ENCODE assay signal across 17 mouse cellular contexts in the genomic region with DNA sequence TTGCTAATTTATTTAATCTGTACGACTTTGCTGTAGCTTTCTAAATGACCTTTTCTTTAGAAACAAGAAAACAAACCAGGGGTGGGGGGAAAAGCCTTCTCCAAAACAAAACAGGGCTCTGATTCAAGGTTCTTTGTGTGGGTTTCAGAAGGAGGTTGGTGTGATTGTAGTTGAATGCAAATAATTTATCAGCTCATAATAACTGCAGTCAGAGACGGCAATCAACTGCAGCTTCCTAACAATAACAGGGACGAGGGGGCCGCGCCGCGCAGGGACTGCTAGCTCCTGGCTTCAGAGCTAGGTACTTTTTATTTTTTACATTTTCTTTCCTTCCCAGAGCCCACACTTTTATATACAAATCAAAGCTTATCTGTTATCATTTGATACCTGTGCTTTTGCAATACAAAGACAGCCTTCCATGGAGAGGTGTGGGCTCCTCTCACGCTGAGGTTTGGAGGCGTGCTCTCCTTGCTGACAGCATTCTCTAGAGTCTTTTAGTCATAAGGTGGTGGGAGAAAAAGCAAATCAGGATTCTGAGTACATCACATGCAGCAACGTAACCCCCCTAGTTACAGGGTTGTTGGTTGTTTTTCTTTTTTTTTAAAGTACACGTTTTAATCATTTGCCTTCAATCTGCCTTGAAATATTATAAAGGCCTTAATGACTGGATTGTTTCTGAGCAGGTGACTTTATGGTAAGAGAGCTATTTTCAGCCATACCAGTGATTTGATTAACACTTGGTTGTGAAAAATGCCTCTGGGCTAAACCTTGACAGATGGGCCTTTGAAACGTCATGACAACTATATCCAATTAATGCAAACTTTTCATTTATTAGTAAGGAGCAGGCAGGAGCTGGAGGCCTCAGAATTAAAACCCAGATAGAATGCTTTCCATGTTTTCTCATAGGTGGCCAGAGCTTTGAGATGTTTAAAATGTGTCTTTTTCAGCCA. TPM values are rescaled to one million over a fixed set of nuclear protein-coding genes. Genes with fewer than 3 reads are reported as not detected.
A peak's percentile ranks its signal among the peaks of the same experiment; 100 is the strongest.
DNase-seq lines count a peak whose midpoint lies in the region; ATAC-seq lines count a peak whose summit lies in the region.
"Had no signal": no experiment of that assay in that cellular context is flagged by ENCODE, and none has a peak within 500 bp of the region (broad histone marks: within the 10 kb centered on the region; RNA-seq: fewer than 3 reads in every experiment).

No protein-coding gene starts in this region.

- no peak for DNase-seq in neural tube, embryonic 11.5 days (ENCODE audit: low spot score)
- DNase-seq in neural tube, embryonic 10.5 days (ENCODE audit: extremely low spot score, low spot score), result no peak
- DNase-seq in gastrocnemius, postnatal 10 days, result no peak
- DNase-seq in adrenal gland, postnatal 4 days (ENCODE audit: low spot score in 2 of 2), result no peak
- DNase-seq: heart, postnatal 4 days; kidney, postnatal 25 days had no signal

- no peak for ATAC-seq in neural tube, embryonic 11.5 days (ENCODE audit: insufficient read depth, low FRiP score, low TSS enrichment)
- ATAC-seq in forebrain, embryonic 16.5 days, result peak; percentile 51; the same call in 1 of the 2 replicates
- ATAC-seq in limb, embryonic 12.5 days (ENCODE audit: insufficient number of reproducible peaks, insufficient read depth, low FRiP score, low TSS enrichment, low read depth), result no peak
- no peak for ATAC-seq in neural tube, embryonic 15.5 days (ENCODE audit: low FRiP score)
- no peak for ATAC-seq in intestine, embryonic 15.5 days
- ATAC-seq: Patski had no signal

- H3K36me3 ChIP-seq in neural tube, embryonic 11.5 days (ENCODE audit: control insufficient read depth, insufficient read depth, low read length), result no peaks in the 10 kb centered on the region
- no peaks in the 10 kb centered on the region for H3K36me3 ChIP-seq in forebrain, embryonic 16.5 days (ENCODE audit: control insufficient read depth, insufficient read depth)
- H3K36me3 ChIP-seq in limb, embryonic 12.5 days, result no peaks in the 10 kb centered on the region
- H3K36me3 ChIP-seq in neural tube, embryonic 15.5 days, result no peaks in the 10 kb centered on the region
- H3K36me3 ChIP-seq in intestine, embryonic 15.5 days, result no peaks in the 10 kb centered on the region

- H3K27me3 ChIP-seq in neural tube, embryonic 11.5 days (ENCODE audit: control insufficient read depth, insufficient read depth, low read length), result no peaks in the 10 kb centered on the region
- no peaks in the 10 kb centered on the region for H3K27me3 ChIP-seq in forebrain, embryonic 16.5 days (replicated peaks; ENCODE audit: control insufficient read depth, insufficient read depth, low read length)
- H3K27me3 ChIP-seq in limb, embryonic 12.5 days, result no peaks in the 10 kb centered on the region
- H3K27me3 ChIP-seq in neural tube, embryonic 15.5 days (replicated peaks), result no peaks in the 10 kb centered on the region
- no peaks in the 10 kb centered on the region for H3K27me3 ChIP-seq in intestine, embryonic 15.5 days (replicated peaks)
- H3K27me3 ChIP-seq: CH12.LX, Patski had no signal

- no peak overlapping the region for H3K27ac ChIP-seq in neural tube, embryonic 11.5 days (ENCODE audit: low read depth, low read length)
- H3K27ac ChIP-seq in forebrain, embryonic 16.5 days (ENCODE audit: low read length), result peak overlapping the region; percentile 84
- H3K27ac ChIP-seq in limb, embryonic 12.5 days, result peak overlapping the region; percentile 87
- peak overlapping the region; percentile 70 for H3K27ac ChIP-seq in neural tube, embryonic 15.5 days (replicated peaks)
- no peak overlapping the region for H3K27ac ChIP-seq in intestine, embryonic 15.5 days

- no peak overlapping the region for H3K4me3 ChIP-seq in neural tube, embryonic 11.5 days (ENCODE audit: low read depth, low read length)
- no peak overlapping the region for H3K4me3 ChIP-seq in forebrain, embryonic 16.5 days (replicated peaks; ENCODE audit: low read length)
- no peak overlapping the region for H3K4me3 ChIP-seq in limb, embryonic 12.5 days (replicated peaks)
- no peak overlapping the region for H3K4me3 ChIP-seq in neural tube, embryonic 15.5 days (replicated peaks)
- no peak overlapping the region for H3K4me3 ChIP-seq in intestine, embryonic 15.5 days (replicated peaks)

- H3K4me1 ChIP-seq in neural tube, embryonic 11.5 days (ENCODE audit: control insufficient read depth, insufficient read depth, low read length), result peaks cover 9% of the 10 kb centered on the region; the same call in 1 of the 2 replicates
- peaks cover 48% of the 10 kb centered on the region for H3K4me1 ChIP-seq in forebrain, embryonic 16.5 days (replicated peaks; ENCODE audit: control insufficient read depth, insufficient read depth, low read length)
- H3K4me1 ChIP-seq in limb, embryonic 12.5 days (replicated peaks), result peaks cover 63% of the 10 kb centered on the region
- peaks cover 46% of the 10 kb centered on the region for H3K4me1 ChIP-seq in neural tube, embryonic 15.5 days
- H3K4me1 ChIP-seq in intestine, embryonic 15.5 days (replicated peaks), result no peaks in the 10 kb centered on the region

- H3K4me2 ChIP-seq in neural tube, embryonic 11.5 days (ENCODE audit: low read depth), result no peak overlapping the region
- peak overlapping the region; percentile 37 for H3K4me2 ChIP-seq in forebrain, embryonic 16.5 days (ENCODE audit: low read length)
- H3K4me2 ChIP-seq in limb, embryonic 12.5 days, result 0 out of 2 replicates have a peak overlapping the region, but pooled peaks have one; percentile 8
- peak overlapping the region; percentile 37 for H3K4me2 ChIP-seq in neural tube, embryonic 15.5 days
- H3K4me2 ChIP-seq in intestine, embryonic 15.5 days (replicated peaks), result no peak overlapping the region
- H3K4me2 ChIP-seq: lung, embryonic 14.5 days had no signal

- H3K9ac ChIP-seq in neural tube, embryonic 11.5 days (ENCODE audit: low read length), result peak overlapping the region; percentile 2; the same call in 1 of the 2 replicates
- H3K9ac ChIP-seq in forebrain, embryonic 16.5 days (replicated peaks; ENCODE audit: low read depth, low read length), result 0 out of 2 replicates have a peak overlapping the region, but pooled peaks have one; percentile 29
- no peak overlapping the region for H3K9ac ChIP-seq in limb, embryonic 12.5 days (replicated peaks)
- H3K9ac ChIP-seq in neural tube, embryonic 15.5 days (replicated peaks), result no peak overlapping the region
- no peak overlapping the region for H3K9ac ChIP-seq in intestine, embryonic 15.5 days
- H3K9ac ChIP-seq: lung, embryonic 14.5 days had no signal

- 43% methylated on average over 12 of the region's 12 CpGs for WGBS in neural tube, embryonic 11.5 days
- WGBS in forebrain, embryonic 16.5 days, result 12% methylated on average over 12 of the region's 12 CpGs
- WGBS in limb, embryonic 12.5 days, result 53% methylated on average over 12 of the region's 12 CpGs
- WGBS in neural tube, embryonic 15.5 days, result 14% methylated on average over 12 of the region's 12 CpGs
- 66% methylated on average over 12 of the region's 12 CpGs for WGBS in intestine, embryonic 15.5 days

- no peaks in the 10 kb centered on the region for H3K9me3 ChIP-seq in neural tube, embryonic 11.5 days (ENCODE audit: control insufficient read depth, low read length)
- H3K9me3 ChIP-seq in forebrain, embryonic 16.5 days (ENCODE audit: control insufficient read depth, low read length), result no peaks in the 10 kb centered on the region
- H3K9me3 ChIP-seq in limb, embryonic 12.5 days, result no peaks in the 10 kb centered on the region
- H3K9me3 ChIP-seq in neural tube, embryonic 15.5 days (replicated peaks), result no peaks in the 10 kb centered on the region
- H3K9me3 ChIP-seq in intestine, embryonic 15.5 days, result no peaks in the 10 kb centered on the region

RNA-seq across cellular contexts. Expression of a gene that starts 26.8 kb away (rescaled TPM):
- 32.4 and 34.2 TPM in 2 replicates for polyA plus RNA-seq in neural tube, embryonic 11.5 days (2014; fragmentation: Nextera tagmentation; extraction: Ambion mirVana)
- 32.8 and 35.0 TPM in 2 replicates for polyA plus RNA-seq in forebrain, embryonic 16.5 days (2015; fragmentation: Nextera tagmentation; extraction: Ambion mirVana)
- 15.7 and 17.4 TPM in 2 replicates for polyA plus RNA-seq in limb, embryonic 12.5 days (2016; fragmentation: Nextera tagmentation; extraction: Ambion mirVana)
- 33.5 and 41.7 TPM in 2 replicates for polyA plus RNA-seq in neural tube, embryonic 15.5 days (2015; fragmentation: Nextera tagmentation; extraction: Ambion mirVana)
- total RNA-seq in gastrocnemius, postnatal 10 days (2021), result 10 to 100 TPM; 22.2 to 24.2 TPM
- 10 to 100 TPM; 40.9 to 42.0 TPM for total RNA-seq in adrenal gland, postnatal 4 days (2021)
- 29.3 and 30.4 TPM in 2 replicates for polyA plus RNA-seq in intestine, embryonic 15.5 days (2015; fragmentation: Nextera tagmentation; extraction: Ambion mirVana)

RNA-seq across cellular contexts. Expression of a gene that starts 26.9 kb away (rescaled TPM):
- polyA plus RNA-seq in neural tube, embryonic 11.5 days (2014; fragmentation: Nextera tagmentation; extraction: Ambion mirVana), result 39.8 and 41.9 TPM in 2 replicates
- 120 and 129 TPM in 2 replicates for polyA plus RNA-seq in forebrain, embryonic 16.5 days (2015; fragmentation: Nextera tagmentation; extraction: Ambion mirVana)
- polyA plus RNA-seq in limb, embryonic 12.5 days (2016; fragmentation: Nextera tagmentation; extraction: Ambion mirVana), result 33.5 and 35.8 TPM in 2 replicates
- 146 and 156 TPM in 2 replicates for polyA plus RNA-seq in neural tube, embryonic 15.5 days (2015; fragmentation: Nextera tagmentation; extraction: Ambion mirVana)
- 10 to 100 TPM; 12.0 to 13.3 TPM for total RNA-seq in gastrocnemius, postnatal 10 days (2021)
- 10 to 100 TPM; 34.5 to 35.7 TPM for total RNA-seq in adrenal gland, postnatal 4 days (2021)
- polyA plus RNA-seq in intestine, embryonic 15.5 days (2015; fragmentation: Nextera tagmentation; extraction: Ambion mirVana), result 27.3 TPM in 2 replicates

RNA-seq across cellular contexts. Expression of a gene that starts 44.1 kb away (rescaled TPM):
- polyA plus RNA-seq in neural tube, embryonic 11.5 days (2014; fragmentation: Nextera tagmentation; extraction: Ambion mirVana), result 0.11 TPM in 2 replicates
- 0.34 and 0.75 TPM in 2 replicates for polyA plus RNA-seq in forebrain, embryonic 16.5 days (2015; fragmentation: Nextera tagmentation; extraction: Ambion mirVana)
- not detected in 2 replicates for polyA plus RNA-seq in limb, embryonic 12.5 days (2016; fragmentation: Nextera tagmentation; extraction: Ambion mirVana)
- 0.06 TPM in 1 of 2 replicates, not detected in the other for polyA plus RNA-seq in neural tube, embryonic 15.5 days (2015; fragmentation: Nextera tagmentation; extraction: Ambion mirVana)
- total RNA-seq in gastrocnemius, postnatal 10 days (2021), result not detected
- total RNA-seq in adrenal gland, postnatal 4 days (2021), result not detected
- not detected in 2 replicates for polyA plus RNA-seq in intestine, embryonic 15.5 days (2015; fragmentation: Nextera tagmentation; extraction: Ambion mirVana)
- total RNA-seq: adrenal gland, adult 18-20 months; CH12.LX; granulocyte monocyte progenitor cell, adult 5-6 weeks; heart, postnatal 4 days; left cerebral cortex, postnatal 25 days; megakaryocyte-erythroid progenitor cell, adult 5-6 weeks had no signal
- polyA plus RNA-seq: lung, embryonic 14.5 days; Patski had no signal

Comparison
In these comparisons a context has a peak if more than half of its experiments do, and no peak if none do; other contexts are left out.
1. H3K27ac ChIP-seq: peak in forebrain, embryonic 16.5 days (single experiment), limb, embryonic 12.5 days (single experiment) and neural tube, embryonic 15.5 days (single experiment); none in neural tube, embryonic 11.5 days (single experiment) and intestine, embryonic 15.5 days (single experiment).
2. H3K4me2 ChIP-seq: peak in forebrain, embryonic 16.5 days (single experiment), limb, embryonic 12.5 days (single experiment) and neural tube, embryonic 15.5 days (single experiment); none in neural tube, embryonic 11.5 days (single experiment) and intestine, embryonic 15.5 days (single experiment).
3. H3K9ac ChIP-seq: peak in neural tube, embryonic 11.5 days (single experiment) and forebrain, embryonic 16.5 days (single experiment); none in limb, embryonic 12.5 days (single experiment), neural tube, embryonic 15.5 days (single experiment) and intestine, embryonic 15.5 days (single experiment).